ENCODE assay signal across 27 mouse cellular contexts in the genomic region with DNA sequence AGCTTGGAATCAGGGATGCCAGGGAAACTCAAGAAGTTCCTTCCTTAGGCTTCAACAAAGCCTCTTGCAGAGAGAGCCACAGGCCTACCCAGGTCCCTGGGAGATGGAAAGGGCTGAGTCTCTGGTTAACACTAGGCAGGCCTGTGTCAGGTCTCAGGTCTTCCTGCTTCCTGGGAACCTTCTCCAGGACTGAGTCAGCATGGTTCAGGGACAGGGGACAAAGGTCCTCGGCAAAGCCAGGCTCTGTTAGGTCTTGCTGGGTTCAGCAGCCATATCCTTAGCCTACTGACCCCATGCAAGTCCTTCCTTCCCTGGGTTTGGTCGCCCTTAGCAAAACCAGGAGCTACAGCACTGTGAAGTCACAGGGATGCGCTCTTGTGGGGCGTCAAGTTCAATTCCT. TPM values are rescaled to one million over a fixed set of nuclear protein-coding genes. Genes with fewer than 3 reads are reported as not detected.
A peak's percentile ranks its signal among the peaks of the same experiment; 100 is the strongest.
DNase-seq lines count a peak whose midpoint lies in the region; ATAC-seq and TF ChIP-seq lines count a peak whose summit lies in the region.
"Had no signal": no experiment of that assay in that cellular context is flagged by ENCODE, and none has a peak within 500 bp of the region (broad histone marks: within the 10 kb centered on the region; RNA-seq: fewer than 3 reads in every experiment).

No protein-coding gene starts in this region.

- WGBS in liver, embryonic 11.5 days = 84% methylated on average over 4 of the region's 4 CpGs
- 91% methylated on average over 4 of the region's 4 CpGs for WGBS in liver, embryonic 13.5 days (ENCODE audit: insufficient replicate concordance)
- WGBS in small intestine, adult 2 months = 72% methylated on average over 4 of the region's 4 CpGs

- peak overlapping the region; percentile 93 for H3K4me2 ChIP-seq in liver, embryonic 11.5 days
- H3K4me2 ChIP-seq in liver, embryonic 13.5 days = peak overlapping the region; percentile 98
- H3K4me2 ChIP-seq: heart, embryonic 12.5 days; hindbrain, embryonic 13.5 days; limb, embryonic 12.5 days; midbrain, embryonic 12.5 days had no signal

- H3K9ac ChIP-seq in liver, embryonic 11.5 days (ENCODE audit: low read depth, low read length) = peak overlapping the region; percentile 92
- H3K9ac ChIP-seq in liver, embryonic 13.5 days = peak overlapping the region; percentile 94
- H3K9ac ChIP-seq: heart, embryonic 12.5 days; limb, embryonic 12.5 days; midbrain, embryonic 12.5 days had no signal

- TF ChIP-seq CTCF in small intestine, adult 2 months (IDR thresholded peaks at IDR 0.05; ENCODE audit: extremely low read depth, insufficient read length, insufficient replicate concordance, low read depth, low read length) = no peak

- H3K36me3 ChIP-seq in liver, embryonic 11.5 days (ENCODE audit: control insufficient read depth, insufficient read depth, low read length) = peaks cover 35% of the 10 kb centered on the region
- peaks cover 56% of the 10 kb centered on the region for H3K36me3 ChIP-seq in liver, embryonic 13.5 days
- peaks cover 11% of the 10 kb centered on the region for H3K36me3 ChIP-seq in small intestine, adult 2 months (ENCODE audit: control insufficient read depth, insufficient read depth, low read length)

- H3K27ac ChIP-seq in liver, embryonic 11.5 days (ENCODE audit: low read depth, low read length) = peak overlapping the region; percentile 93
- H3K27ac ChIP-seq in liver, embryonic 13.5 days = peak overlapping the region; percentile 100
- H3K27ac ChIP-seq in small intestine, adult 2 months (ENCODE audit: insufficient read depth, low read depth, low read length) = peak overlapping the region; percentile 53; the same call in 1 of the 2 replicates
- H3K27ac ChIP-seq: hindbrain, embryonic 13.5 days; left cerebral cortex, adult 2 months; limb, embryonic 12.5 days; midbrain, embryonic 12.5 days had no signal

- no peaks in the 10 kb centered on the region for H3K27me3 ChIP-seq in liver, embryonic 11.5 days (replicated peaks; ENCODE audit: control insufficient read depth, insufficient read depth, low read length)
- H3K27me3 ChIP-seq in liver, embryonic 13.5 days = no peaks in the 10 kb centered on the region
- H3K27me3 ChIP-seq in small intestine, adult 2 months (ENCODE audit: control insufficient read depth, insufficient read depth, low read length) = no peaks in the 10 kb centered on the region
- H3K27me3 ChIP-seq: heart, embryonic 12.5 days; hindbrain, embryonic 13.5 days; limb, embryonic 12.5 days; megakaryocyte, embryonic 14.5 days; midbrain, embryonic 12.5 days had no signal

- peaks cover 40% of the 10 kb centered on the region for H3K4me1 ChIP-seq in liver, embryonic 11.5 days (replicated peaks; ENCODE audit: control insufficient read depth, insufficient read depth, low read length)
- peaks cover 53% of the 10 kb centered on the region for H3K4me1 ChIP-seq in liver, embryonic 13.5 days (replicated peaks)
- peaks cover 10% of the 10 kb centered on the region for H3K4me1 ChIP-seq in small intestine, adult 2 months (ENCODE audit: control insufficient read depth, insufficient read depth, insufficient read length, low read length)

- no peak for ATAC-seq in liver, embryonic 11.5 days (replicated peaks; ENCODE audit: low FRiP score)
- ATAC-seq in liver, embryonic 13.5 days (ENCODE audit: low read depth) = no peak
- ATAC-seq: CD4-positive, CD25-positive, alpha-beta regulatory T cell, adult 4 months; forebrain, embryonic 14.5 days; lung, postnatal 0 days had no signal

- H3K4me3 ChIP-seq in liver, embryonic 11.5 days (ENCODE audit: low read depth, low read length) = no peak overlapping the region
- H3K4me3 ChIP-seq in liver, embryonic 13.5 days (replicated peaks) = peak overlapping the region; percentile 81; the same call in 1 of the 2 replicates
- H3K4me3 ChIP-seq in small intestine, adult 2 months (ENCODE audit: low read depth, low read length) = no peak overlapping the region
- H3K4me3 ChIP-seq: heart, embryonic 12.5 days; hindbrain, embryonic 13.5 days; left cerebral cortex, adult 2 months; limb, embryonic 12.5 days; megakaryocyte, embryonic 14.5 days; midbrain, embryonic 12.5 days had no signal

- DNase-seq in kidney, adult 11 months = peak; percentile 23
- DNase-seq in kidney, postnatal 14 days = no peak
- no peak for DNase-seq in liver, embryonic 11.5 days (ENCODE audit: low spot score)
- no peak for DNase-seq in liver
- DNase-seq in liver, embryonic 13.5 days = no peak
- DNase-seq in ovary, postnatal 10 days (ENCODE audit: low spot score) = no peak
- no peak for DNase-seq in urinary bladder, adult 2 months (ENCODE audit: low spot score)
- DNase-seq: adrenal gland, postnatal 25 days; cerebellum, adult 2 months; cerebellum, postnatal 14 days; gastrocnemius, postnatal 25 days; heart, adult 11 months; heart, postnatal 4 days; lung, adult 18-20 months; lung, postnatal 4 days; thymus, adult 2 months; thymus, postnatal 36 days had no signal

- TF ChIP-seq POLR2A in small intestine, adult 2 months (IDR thresholded peaks at IDR 0.05; ENCODE audit: low read depth, low read length) = no peak

- H3K9me3 ChIP-seq in liver, embryonic 11.5 days (ENCODE audit: control insufficient read depth, low read length) = peaks cover 8% of the 10 kb centered on the region
- H3K9me3 ChIP-seq in liver, embryonic 13.5 days (replicated peaks) = peaks cover 12% of the 10 kb centered on the region

RNA-seq across cellular contexts. Expression of a gene that starts 4.1 kb away (rescaled TPM):
- 81.4 and 87.1 TPM in 2 replicates for polyA plus RNA-seq in liver, embryonic 11.5 days (2014; fragmentation: Nextera tagmentation; extraction: Ambion mirVana)
- polyA plus RNA-seq in liver, embryonic 13.5 days (2015; fragmentation: Nextera tagmentation; extraction: Ambion mirVana) = 47.2 and 53.2 TPM in 2 replicates
- polyA plus RNA-seq in small intestine, adult 2 months (2012; rRNA removed) = 12.9 and 17.5 TPM in 2 replicates
- polyA plus RNA-seq in urinary bladder, adult 2 months (2012; rRNA removed) = 11.2 and 11.7 TPM in 2 replicates

RNA-seq across cellular contexts. Expression of a gene that starts 27.3 kb away (rescaled TPM):
- polyA plus RNA-seq in liver, embryonic 11.5 days (2014; fragmentation: Nextera tagmentation; extraction: Ambion mirVana) = 38.6 and 39.3 TPM in 2 replicates
- 18.1 and 21.0 TPM in 2 replicates for polyA plus RNA-seq in liver, embryonic 13.5 days (2015; fragmentation: Nextera tagmentation; extraction: Ambion mirVana)
- 10.4 and 15.1 TPM in 2 replicates for polyA plus RNA-seq in small intestine, adult 2 months (2012; rRNA removed)
- 22.5 and 23.5 TPM in 2 replicates for polyA plus RNA-seq in urinary bladder, adult 2 months (2012; rRNA removed)

RNA-seq across cellular contexts. Expression of a gene that starts 27.4 kb away (rescaled TPM):
- polyA plus RNA-seq in liver, embryonic 11.5 days (2014; fragmentation: Nextera tagmentation; extraction: Ambion mirVana) = 144 and 150 TPM in 2 replicates
- polyA plus RNA-seq in liver, embryonic 13.5 days (2015; fragmentation: Nextera tagmentation; extraction: Ambion mirVana) = 186 and 227 TPM in 2 replicates
- 188 and 215 TPM in 2 replicates for polyA plus RNA-seq in small intestine, adult 2 months (2012; rRNA removed)
- polyA plus RNA-seq in urinary bladder, adult 2 months (2012; rRNA removed) = 214 and 260 TPM in 2 replicates
